Mouse (Mus musculus) stomach, postnatal 0 days (tissue): Measurements from ENCODE around the gene Ptprg. TPM values are rescaled to one million over a fixed set of nuclear protein-coding genes. Genes with fewer than 3 reads are reported as not detected.

Experiments
- ATAC-seq: fragments of 200-750 bp; cut with Nextera tagmentation; 2 replicates; pipeline ENCODE4 v1.8.0; 2017; ENCODE audit not compliant: low FRiP score, low TSS enrichment
- DNase-seq: peaks from one replicate; pipeline ENCODE4 v3.0.0-alpha.2; 2016; ENCODE audit warnings: low spot score
- H3K27ac ChIP-seq: fragments of 300-500 bp; sonication (generic); replicated peaks from 2 replicates; pipeline ENCODE4 v1.5.1; 2014; ENCODE audit warnings: mild to moderate bottlenecking, control low read depth
- H3K27me3 ChIP-seq: fragments of 300-500 bp; sonication (generic); 2 replicates; pipeline ENCODE4 v1.6.1; 2014; ENCODE audit warnings: low read length; ENCODE audit not compliant: control insufficient read depth, insufficient read depth
- H3K36me3 ChIP-seq: fragments of 300-500 bp; sonication (generic); 2 replicates; pipeline ENCODE4 v1.6.1; 2014; ENCODE audit warnings: low read length, mixed read lengths; ENCODE audit not compliant: control insufficient read depth, insufficient read depth
- H3K4me1 ChIP-seq: fragments of 300-500 bp; sonication (generic); replicated peaks from 2 replicates; pipeline ENCODE4 v1.6.1; 2014; ENCODE audit warnings: antibody characterized with exemption; ENCODE audit not compliant: control insufficient read depth, insufficient read depth
- H3K4me2 ChIP-seq: fragments of 300-500 bp; sonication (generic); replicated peaks from 2 replicates; pipeline ENCODE4 v1.6.1; 2014; ENCODE audit warnings: low read depth, mild to moderate bottlenecking, control low read depth, moderate library complexity
- H3K4me3 ChIP-seq: fragments of 300-500 bp; sonication (generic); 2 replicates; pipeline ENCODE4 v1.5.1; 2014; ENCODE audit warnings: low read depth, low read length, control low read depth
- H3K9ac ChIP-seq: fragments of 300-500 bp; sonication (generic); 2 replicates; pipeline ENCODE4 v1.6.1; 2014; ENCODE audit warnings: mild to moderate bottlenecking, low read length, control low read depth, mixed read lengths
- H3K9me3 ChIP-seq: fragments of 300-500 bp; sonication (generic); 2 replicates; pipeline ENCODE4 v1.6.1; 2016; ENCODE audit warnings: low read length; ENCODE audit not compliant: control insufficient read depth
- CTCF ChIP-seq: IDR thresholded peaks from 2 replicates; pipeline ENCODE4 v1.5.1; 2016; ENCODE audit warnings: antibody characterized with exemption, low read depth, mild to moderate bottlenecking, moderate library complexity
- EP300 ChIP-seq: optimal IDR thresholded peaks from 2 replicates; pipeline ENCODE3; 2016; ENCODE audit warnings: antibody characterized with exemption
- WGBS: fragments of 180-500 bp; shearing (Covaris S2); extraction: QIAGEN DNeasy Blood & Tissue Kit; methylation state at CpG from one replicate; pipeline ENCODE4 v1.1.7; 2014; 5-methylcytosine and 5-hydroxymethylcytosine counted together
- polyA plus RNA-seq: library from polyadenylated mRNA; unstranded; fragments of >200 nt; fragmentation: Nextera tagmentation; extraction: Ambion mirVana; gene quantifications from 2 replicates; pipeline ENCODE4 v1.2.1, GENCODE M21; 2015

Gene Ptprg
- polyA plus RNA-seq, 1 experiment from 2014 or later: 6.2 TPM

- no peaks in the 10 kb centered on the region for H3K4me1 ChIP-seq
Measured at GRCm38 (mm10) chr14:11841621-11842020, 288.3 kb downstream of the Ptprg start.

GRCm38 (mm10) chr14:11852896-11853295 lies 299.6 kb downstream of the Ptprg start:
- 69% methylated on average over 3 of the region's 3 CpGs for WGBS
- no peak overlapping the region for H3K27ac ChIP-seq
- H3K4me1 ChIP-seq: no peaks in the 10 kb centered on the region
- H3K4me3 ChIP-seq: no peak overlapping the region
- no peaks in the 10 kb centered on the region for H3K27me3 ChIP-seq
- H3K9ac ChIP-seq: no peak overlapping the region
- H3K4me2 ChIP-seq: no peak overlapping the region
- no peak for ATAC-seq
- DNase-seq: no peak
- TF ChIP-seq CTCF (no peak), EP300 (no peak)
- no peaks in the 10 kb centered on the region for H3K9me3 ChIP-seq
- H3K36me3 ChIP-seq: no peaks in the 10 kb centered on the region

More at GRCm38 (mm10) chr14:11841621-11842020, 288.3 kb downstream of the Ptprg start:
- Histone ChIP-seq H3K9ac (no peak overlapping the region), H3K36me3 (no peaks in the 10 kb centered on the region), H3K9me3 (no peaks in the 10 kb centered on the region), H3K4me3 (no peak overlapping the region), H3K4me2 (no peak overlapping the region), H3K27ac (no peak overlapping the region), H3K27me3 (no peaks in the 10 kb centered on the region)
- no peak for DNase-seq
- no peak for ATAC-seq
- TF ChIP-seq CTCF (no peak), EP300 (no peak)
- WGBS: 64% methylated on average over 4 of the region's 4 CpGs

GRCm38 (mm10) chr14:11855499-11855898 lies 302.2 kb downstream of the Ptprg start:
- TF ChIP-seq CTCF: no peak
- TF ChIP-seq EP300: no peak
- H3K4me2 ChIP-seq: no peak overlapping the region
- H3K9ac ChIP-seq: no peak overlapping the region
- H3K4me1 ChIP-seq: no peaks in the 10 kb centered on the region
- no peak overlapping the region for H3K27ac ChIP-seq
- H3K4me3 ChIP-seq: no peak overlapping the region
- no peaks in the 10 kb centered on the region for H3K27me3 ChIP-seq
- no peaks in the 10 kb centered on the region for H3K36me3 ChIP-seq
- ATAC-seq (no peak), DNase-seq (no peak)
- no peaks in the 10 kb centered on the region for H3K9me3 ChIP-seq

- no peak overlapping the region for H3K4me3 ChIP-seq
- WGBS: 75% methylated on average over 3 of the region's 3 CpGs
- H3K4me2 ChIP-seq: no peak overlapping the region
- no peak for ATAC-seq
- no peak overlapping the region for H3K9ac ChIP-seq
- no peak for DNase-seq
- H3K4me1 ChIP-seq: no peaks in the 10 kb centered on the region
- H3K9me3 ChIP-seq: no peaks in the 10 kb centered on the region
- H3K27ac ChIP-seq: no peak overlapping the region
- no peaks in the 10 kb centered on the region for H3K27me3 ChIP-seq
- no peaks in the 10 kb centered on the region for H3K36me3 ChIP-seq
- no peak for TF ChIP-seq EP300
- TF ChIP-seq CTCF: no peak
Measured at GRCm38 (mm10) chr14:11857928-11858481, 304.7 kb downstream of the Ptprg start.

GRCm38 (mm10) chr14:11863286-11863685 lies 310.0 kb downstream of the Ptprg start:
- Histone ChIP-seq H3K4me2 (no peak overlapping the region), H3K36me3 (no peaks in the 10 kb centered on the region), H3K4me1 (no peaks in the 10 kb centered on the region; the same call in 1 of the 2 replicates), H3K27ac (no peak overlapping the region), H3K4me3 (no peak overlapping the region), H3K9ac (no peak overlapping the region), H3K9me3 (no peaks in the 10 kb centered on the region), H3K27me3 (no peaks in the 10 kb centered on the region)
- 85% methylated on average over 3 of the region's 3 CpGs for WGBS
- DNase-seq (no peak), ATAC-seq (no peak)
- TF ChIP-seq EP300: no peak
- TF ChIP-seq CTCF: no peak

- no peak for TF ChIP-seq CTCF
- TF ChIP-seq EP300: no peak
- Histone ChIP-seq H3K4me2 (no peak overlapping the region), H3K9me3 (no peaks in the 10 kb centered on the region), H3K9ac (no peak overlapping the region), H3K36me3 (no peaks in the 10 kb centered on the region), H3K27ac (no peak overlapping the region), H3K27me3 (no peaks in the 10 kb centered on the region), H3K4me3 (no peak overlapping the region), H3K4me1 (no peaks in the 10 kb centered on the region; the same call in 1 of the 2 replicates)
- DNase-seq (no peak), ATAC-seq (no peak)
- 55% methylated on average over 3 of the region's 3 CpGs for WGBS
Measured at GRCm38 (mm10) chr14:11864840-11865239, 311.5 kb downstream of the Ptprg start.
